Mouse (Mus musculus) mouse embryonic stem cell (cell line): ENCODE data around the gene Aurkb.
"Not testable (repeated sequence)": the region's sequence is repeated elsewhere in the genome, so short reads cannot be mapped to it uniquely, and the experiment has no call there.

Experiments used
- in situ Hi-C, 2 experiments: fragments of 300-500 bp; cut with MboI; formaldehyde crosslinking; loops; 1 replicate in 1 of 2; 3 replicates in 1 of 2; pipeline ENCODE4 v1.14.3; 2019 to 2020; ENCODE audit warnings: low sequenced_read_pairs in 2 of 2, low pct_unique_long_range_greater_than_20kb in 1 of 2, mixed read lengths in 1 of 2; ENCODE audit not compliant: unreplicated experiment in 1 of 2

The Aurkb gene

GRCm38 (mm10) chr11:69045531-69046394 lies at the start of gene Aurkb:
Gene Aurkb, plus strand, starts transcription at chr11:69045647.
- in situ Hi-C loops, result no loop called here

DNA sequence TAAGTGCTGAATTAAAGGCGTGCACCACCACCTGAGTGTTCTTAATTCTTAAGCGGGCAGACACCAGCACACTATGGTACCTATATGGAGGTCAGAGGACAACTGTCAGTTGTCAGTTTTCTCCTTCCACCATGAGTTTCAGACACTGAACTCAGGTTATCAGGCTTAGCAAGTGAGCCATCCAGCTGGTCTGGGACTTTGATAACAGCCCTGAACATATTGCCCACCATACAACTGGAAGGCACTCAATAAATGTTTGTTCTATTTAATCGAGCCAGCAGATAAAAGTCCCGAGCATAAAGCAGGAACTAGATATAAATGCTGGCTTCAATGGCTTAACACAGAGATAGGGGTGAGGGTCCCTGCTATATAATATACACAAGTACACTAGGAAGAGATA lies 48.4 kb upstream of the Aurkb start:
- in situ Hi-C loops, result no loop called here

GRCm38 (mm10) chr11:69002782-69003181 lies 42.7 kb upstream of the Aurkb start:
- in situ Hi-C loops, result not testable (repeated sequence)

- in situ Hi-C loops, result no loop called here
These were observed 41.9 kb upstream of the Aurkb start for GRCm38 (mm10) chr11:69003592-69003991.

DNA sequence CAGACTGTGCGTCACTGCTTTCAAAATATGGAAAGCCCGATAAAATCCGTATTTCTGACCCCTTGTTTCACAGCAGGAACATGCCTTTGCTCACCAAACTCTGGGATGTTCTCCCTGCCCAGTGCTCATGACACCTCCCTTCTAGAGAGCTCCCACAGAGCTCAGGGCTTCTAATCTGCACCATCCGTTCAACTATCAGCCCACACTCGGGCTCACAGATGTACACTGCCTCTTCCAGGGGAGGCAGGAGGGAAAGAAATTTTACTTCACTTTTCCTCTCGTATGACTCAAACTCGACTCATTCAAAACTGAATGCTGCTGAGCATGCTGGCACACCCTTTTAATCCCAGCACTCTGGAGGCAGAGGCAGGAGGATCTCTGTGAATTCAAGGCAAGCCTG lies 40.3 kb upstream of the Aurkb start:
- in situ Hi-C loops, result no loop called here

DNA sequence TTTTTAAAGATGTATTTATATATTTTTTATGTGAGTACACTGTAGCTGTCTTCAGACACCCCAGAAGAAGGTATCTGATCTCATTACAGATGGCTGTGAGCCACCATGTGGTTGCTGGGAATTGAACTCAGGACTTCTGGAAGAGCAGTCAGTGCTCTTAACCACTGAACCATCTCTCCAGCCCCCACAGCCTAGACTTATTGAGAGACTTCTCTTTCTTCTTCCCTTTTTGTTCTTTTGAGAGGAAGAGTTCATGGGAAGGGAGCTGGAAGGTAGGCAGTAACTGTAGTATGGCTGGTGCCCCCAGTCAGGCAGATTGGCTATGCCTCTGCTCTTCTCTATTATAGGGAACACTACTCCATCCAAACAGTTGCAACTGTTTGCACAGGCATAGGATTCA lies 38.9 kb upstream of the Aurkb start:
- in situ Hi-C loops, result not testable (repeated sequence)

GRCm38 (mm10) chr11:69008182-69009121 lies 37.0 kb upstream of the Aurkb start, which contains the start of gene Pfas:
Gene Pfas, minus strand, starts transcription at chr11:69008460.
- in situ Hi-C loops, result no loop called here

GRCm38 (mm10) chr11:69009508-69009907 lies 35.9 kb upstream of the Aurkb start:
- in situ Hi-C loops, result no loop called here

DNA sequence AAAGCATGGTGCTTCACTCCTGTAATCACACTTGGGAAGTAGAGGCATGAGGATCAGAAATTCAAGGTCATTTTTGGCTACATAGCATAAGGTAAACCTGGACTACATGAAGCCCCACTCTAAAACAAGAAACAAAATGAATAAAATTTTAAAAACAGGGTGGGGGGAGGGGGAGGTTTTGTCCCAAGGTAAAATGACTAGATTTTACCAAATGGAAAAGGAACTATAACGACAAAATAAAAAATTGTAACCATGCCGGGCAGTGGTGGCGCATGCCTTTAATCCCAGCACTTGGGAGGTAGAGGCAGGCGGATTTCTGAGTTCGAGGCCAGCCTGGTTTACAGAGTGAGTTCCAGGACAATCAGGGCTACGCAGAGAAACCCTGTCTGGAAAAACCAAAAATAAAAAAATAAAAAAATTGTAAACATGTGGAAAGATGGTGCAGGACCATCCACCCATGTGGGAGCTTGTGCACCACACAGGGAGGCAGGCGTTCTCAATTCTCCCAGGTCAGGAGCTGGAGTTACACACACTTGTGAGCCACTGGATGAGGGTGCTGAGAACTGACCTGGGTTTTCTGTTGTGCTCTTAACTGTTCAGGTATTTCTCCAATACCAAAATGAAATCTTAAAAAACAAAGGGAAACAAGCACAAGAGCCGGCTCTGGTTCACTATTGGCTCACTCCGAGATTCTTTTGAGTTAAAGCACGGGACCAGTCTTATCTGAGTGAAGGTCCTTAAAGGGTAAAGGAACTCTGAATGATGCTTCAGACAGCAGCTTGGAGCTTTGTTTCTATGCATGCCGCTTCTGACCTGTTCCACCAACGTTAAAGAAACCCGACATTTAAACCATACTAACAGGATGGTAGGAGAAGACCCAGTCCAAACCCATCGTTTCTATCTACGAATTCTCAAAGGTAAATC lies 34.8 kb upstream of the Aurkb start:
- in situ Hi-C loops, result no loop called here

DNA sequence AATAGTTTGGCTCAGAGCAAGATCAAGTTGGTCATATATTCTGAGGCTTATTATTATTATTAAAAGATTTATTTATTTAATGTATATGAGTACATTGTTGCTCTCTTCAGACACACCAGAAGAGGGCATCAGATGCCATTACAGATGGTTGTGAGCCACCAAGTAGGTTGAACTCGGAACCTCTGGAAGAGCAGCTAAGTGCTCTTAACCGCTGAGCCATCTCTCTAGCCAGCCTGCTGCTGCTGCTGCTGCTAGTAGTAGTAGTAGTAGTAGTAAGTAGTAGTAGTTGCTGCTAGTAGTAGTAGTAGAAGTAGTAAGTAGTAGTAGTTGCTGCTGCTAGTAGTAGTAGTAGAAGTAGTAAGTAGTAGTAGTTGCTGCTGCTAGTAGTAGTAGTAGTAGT lies 34.0 kb upstream of the Aurkb start:
- in situ Hi-C loops, result not testable (repeated sequence)

DNA sequence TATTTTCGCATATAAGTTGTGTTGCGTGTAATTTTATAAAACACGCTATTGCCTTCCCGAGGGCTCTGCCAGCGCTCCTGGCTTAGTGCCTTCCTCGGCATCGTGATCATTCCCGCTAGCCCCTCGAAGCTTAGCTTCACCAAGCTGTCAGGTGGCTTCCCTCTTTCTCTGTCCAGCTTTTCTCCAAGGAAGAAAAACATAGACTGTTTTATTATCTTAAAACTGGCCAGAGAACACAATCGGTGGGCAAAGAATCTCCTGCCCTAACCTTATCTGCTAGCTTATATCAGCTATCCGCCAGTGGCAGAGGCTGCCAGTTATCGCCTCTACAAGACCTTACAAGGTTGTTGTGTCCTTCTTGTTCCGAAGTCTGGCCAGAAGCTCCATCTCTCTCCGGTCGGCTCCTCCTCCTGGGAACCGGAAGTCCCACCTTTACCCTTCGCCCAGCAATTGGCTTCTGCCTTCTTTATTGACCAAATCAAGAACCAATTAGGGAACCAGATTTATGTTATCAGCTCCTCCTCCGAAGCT lies 33.3 kb upstream of the Aurkb start:
- in situ Hi-C loops, result no loop called here

- in situ Hi-C loops, result no loop called here
These were observed 29.6 kb upstream of the Aurkb start, which contains the start of gene Ctc1 for GRCm38 (mm10) chr11:69015644-69016441. Gene Ctc1, plus strand, starts transcription at chr11:69015911.

DNA sequence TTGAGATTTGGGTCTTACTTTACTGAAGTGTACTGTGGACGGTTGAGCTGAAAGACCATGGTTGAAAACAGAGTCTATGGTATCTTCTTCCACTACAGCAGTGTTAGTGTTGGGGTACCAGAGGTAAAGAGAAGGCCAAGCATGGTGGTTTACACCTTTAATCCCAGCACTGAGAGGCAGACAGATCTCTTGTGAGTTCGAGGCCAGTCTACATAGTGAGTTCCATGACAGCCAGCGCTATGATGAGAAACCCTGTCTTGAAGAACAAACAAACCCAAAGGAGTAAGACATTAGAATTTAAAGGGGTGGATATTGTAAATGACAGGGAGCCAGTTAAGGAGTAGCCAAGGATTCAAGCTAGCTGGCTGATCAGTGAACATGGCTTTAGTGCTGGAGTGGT lies 28.7 kb upstream of the Aurkb start:
- in situ Hi-C loops, result no loop called here

DNA sequence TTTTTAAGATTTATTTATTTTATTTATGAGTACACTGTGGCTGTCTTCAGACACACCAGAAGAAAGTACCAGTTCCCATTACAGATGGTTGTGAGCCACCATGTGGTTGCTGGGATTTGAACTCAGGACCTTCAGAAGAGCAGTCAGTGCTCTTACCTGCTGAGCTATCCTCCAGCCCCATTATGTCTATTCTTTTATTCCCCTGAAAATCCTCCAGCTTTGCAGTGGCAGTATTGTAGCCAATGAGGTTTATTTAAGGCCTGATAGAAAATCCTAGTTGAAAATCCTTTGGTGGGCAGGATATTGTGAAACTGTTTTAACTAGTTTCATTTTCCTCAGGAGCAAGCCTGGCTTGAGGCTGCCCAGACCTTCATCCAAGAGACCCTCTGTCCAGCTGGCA lies 24.8 kb upstream of the Aurkb start:
- in situ Hi-C loops, result no loop called here

DNA sequence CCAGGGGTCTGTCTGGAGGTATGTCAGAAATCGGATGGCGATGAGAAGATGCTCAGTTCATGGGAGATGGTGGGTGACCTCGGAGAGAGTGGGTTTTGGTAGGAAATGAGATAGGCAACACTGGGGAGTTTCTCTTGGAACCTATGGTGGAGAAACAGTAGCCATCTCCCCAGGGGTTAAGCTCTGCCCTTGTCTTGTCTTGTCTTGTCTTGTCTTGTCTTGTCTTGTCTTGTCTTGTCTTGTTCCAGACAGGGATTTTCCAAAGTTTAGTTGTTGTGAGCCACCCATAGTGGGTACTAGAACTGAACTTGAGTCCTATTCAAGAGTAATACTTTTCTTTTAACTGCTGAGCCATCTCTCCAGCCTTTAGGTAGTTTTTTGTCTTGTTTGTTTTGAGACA lies 18.9 kb upstream of the Aurkb start:
- in situ Hi-C loops, result no loop called here

GRCm38 (mm10) chr11:69028805-69029204 lies 16.6 kb upstream of the Aurkb start:
- in situ Hi-C loops, result no loop called here

- in situ Hi-C loops, result no loop called here
These were observed 11.9 kb upstream of the Aurkb start for GRCm38 (mm10) chr11:69033552-69033951.
